Mouse (Mus musculus) olfactory bulb, adult 2 months (tissue): ENCODE results near the gene Ncan. TPM values are rescaled to one million over a fixed set of nuclear protein-coding genes. Genes with fewer than 3 reads are reported as not detected.

Source experiments
- H3K27ac ChIP-seq: fragments of 200-500 bp; 2 replicates; pipeline ENCODE4 v1.5.1; 2012; ENCODE audit warnings: low read depth, low read length; ENCODE audit not compliant: insufficient read depth
- H3K4me1 ChIP-seq: fragments of 200-500 bp; 2 replicates; pipeline ENCODE4 v1.6.1; 2012; ENCODE audit warnings: low read length; ENCODE audit not compliant: control insufficient read depth, insufficient read depth
- H3K4me3 ChIP-seq: fragments of 200-500 bp; 2 replicates; pipeline ENCODE4 v1.5.1; 2012; ENCODE audit warnings: mild to moderate bottlenecking, low read depth, low read length, moderate library complexity; ENCODE audit not compliant: insufficient read depth
- CTCF ChIP-seq: fragments of 200-500 bp; IDR thresholded peaks from 2 replicates; pipeline ENCODE4 v1.5.1; 2012; ENCODE audit warnings: low read depth, mild to moderate bottlenecking, low read length, moderate library complexity; ENCODE audit not compliant: insufficient read depth
- POLR2A ChIP-seq: fragments of 200-500 bp; IDR thresholded peaks from 2 replicates; pipeline ENCODE4 v1.6.1; 2012; ENCODE audit warnings: mild to moderate bottlenecking, low read depth, low read length, moderate library complexity; ENCODE audit not compliant: insufficient read depth
- WGBS: fragments of 180-500 bp; shearing (Covaris S2); methylation state at CpG from one replicate; pipeline ENCODE4 v1.1.7; 2018; 5-methylcytosine and 5-hydroxymethylcytosine counted together
- polyA plus RNA-seq: library from polyadenylated mRNA; stranded (reverse); fragments of >200 nt; gene quantifications from 2 replicates; pipeline ENCODE4 v1.2.4, GENCODE M21; 2012; ENCODE audit warnings: low replicate concordance; ENCODE audit not compliant: missing spikeins, insufficient read depth, insufficient read length

The Ncan gene
- polyA plus RNA-seq, 1 experiment = not detected

DNA sequence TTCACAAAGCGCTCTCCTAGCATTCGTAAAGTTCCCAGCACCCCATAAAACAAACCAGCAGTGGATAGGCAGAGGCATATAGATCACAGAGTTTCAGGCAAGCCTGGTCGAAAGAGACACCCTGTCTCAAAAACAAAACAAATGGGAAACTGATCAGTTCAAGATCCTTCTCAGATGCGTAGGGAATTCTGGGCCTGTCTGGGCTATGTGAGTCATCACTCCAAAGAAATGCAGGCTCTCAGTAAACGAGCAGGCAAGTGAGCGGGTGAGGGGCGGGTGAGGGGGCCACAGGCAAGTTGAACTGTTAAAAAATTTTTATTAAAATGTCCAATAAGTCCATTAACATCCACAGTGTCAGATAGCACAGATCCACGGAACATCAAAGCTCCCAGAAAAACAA, 27.9 kb downstream of the Ncan start:
- TF ChIP-seq CTCF = no peak
- no peak for TF ChIP-seq POLR2A
- H3K4me1 ChIP-seq = peaks cover 25% of the 10 kb centered on the region
- H3K4me3 ChIP-seq = no peak overlapping the region
- WGBS = 56% methylated on average over 8 of the region's 8 CpGs
- 0 out of 2 replicates have a peak overlapping the region, but pooled peaks have one; percentile 47 for H3K27ac ChIP-seq

DNA sequence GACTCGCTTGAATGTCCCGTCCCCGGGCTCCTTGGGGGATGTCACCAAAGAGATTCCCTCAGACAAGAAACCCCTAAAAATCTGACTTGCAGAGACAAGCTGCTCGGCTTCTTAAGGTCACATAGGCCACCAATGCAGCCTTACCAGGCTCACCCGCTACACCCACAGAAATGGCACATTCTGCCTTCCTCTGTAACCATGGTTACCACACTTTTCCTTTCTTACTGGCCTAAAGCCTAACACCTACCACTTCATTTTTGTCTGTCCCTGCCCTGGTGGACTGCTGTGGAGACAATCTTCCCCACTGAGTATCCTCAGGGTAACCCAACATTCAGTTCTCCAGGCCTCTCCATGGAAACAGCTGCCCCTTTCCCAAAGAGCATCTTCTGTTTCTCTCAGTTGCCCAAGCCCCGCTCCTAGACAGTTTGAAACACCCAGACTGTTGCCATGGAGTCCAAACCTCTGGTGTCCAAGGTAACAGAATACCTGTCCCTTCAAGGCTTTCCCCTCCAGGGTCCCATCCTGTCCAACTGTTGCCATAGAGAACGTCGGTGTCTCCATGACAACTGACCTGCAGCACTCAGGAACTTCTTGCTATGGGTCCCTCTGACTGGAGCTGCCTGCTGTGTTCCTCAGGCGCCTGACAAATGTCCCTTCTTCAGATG, 31.2 kb downstream of the Ncan start:
- Histone ChIP-seq H3K4me3 (no peak overlapping the region), H3K4me1 (peaks cover 32% of the 10 kb centered on the region), H3K27ac (no peak overlapping the region)
- TF ChIP-seq CTCF = no peak
- no peak for TF ChIP-seq POLR2A
- WGBS = 59% methylated on average over 9 of the region's 9 CpGs

DNA sequence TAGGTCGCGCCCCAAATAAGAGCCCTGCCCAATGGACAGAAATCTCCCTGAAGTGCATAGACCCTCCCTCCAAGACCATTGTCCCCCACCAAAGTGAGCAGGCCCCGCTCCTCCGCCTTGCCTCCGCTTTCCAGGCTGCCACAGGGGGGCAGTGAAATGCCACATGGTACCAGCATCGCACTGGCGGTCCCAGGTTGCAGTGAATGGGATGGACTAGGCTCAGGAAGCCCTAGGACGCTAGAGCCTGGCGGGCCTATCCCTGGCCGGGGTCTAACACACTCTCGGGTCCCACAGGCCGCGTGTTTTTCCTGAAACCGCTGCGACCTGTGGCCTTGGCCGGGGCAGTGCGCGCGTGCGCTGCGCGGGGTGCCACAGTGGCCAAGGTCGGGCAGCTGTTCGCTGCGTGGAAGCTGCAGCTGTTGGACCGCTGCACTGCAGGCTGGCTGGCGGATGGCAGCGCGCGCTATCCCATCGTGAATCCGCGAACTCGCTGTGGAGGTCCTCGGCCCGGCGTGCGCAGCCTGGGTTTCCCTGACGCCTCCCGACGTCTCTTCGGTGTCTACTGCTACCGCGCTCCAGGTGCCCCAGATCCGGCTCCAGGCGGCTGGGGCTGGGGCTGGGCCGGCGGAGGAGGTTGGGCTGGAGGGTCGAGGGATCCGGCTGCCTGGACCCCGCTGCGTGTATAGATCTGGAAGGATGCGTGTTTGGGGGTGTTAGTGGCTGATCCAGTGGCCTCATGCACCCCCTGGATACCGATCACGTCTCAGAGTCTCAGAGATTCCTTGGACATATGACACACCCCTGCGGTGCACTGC, 32.6 kb downstream of the Ncan start:
- TF ChIP-seq CTCF = peak; percentile 84; the same call in 1 of the 2 replicates
- TF ChIP-seq POLR2A = no peak
- no peak overlapping the region for H3K27ac ChIP-seq
- H3K4me3 ChIP-seq = peak overlapping the region; percentile 53
- H3K4me1 ChIP-seq = peaks cover 43% of the 10 kb centered on the region
- 6% methylated on average over 56 of the region's 56 CpGs for WGBS

DNA sequence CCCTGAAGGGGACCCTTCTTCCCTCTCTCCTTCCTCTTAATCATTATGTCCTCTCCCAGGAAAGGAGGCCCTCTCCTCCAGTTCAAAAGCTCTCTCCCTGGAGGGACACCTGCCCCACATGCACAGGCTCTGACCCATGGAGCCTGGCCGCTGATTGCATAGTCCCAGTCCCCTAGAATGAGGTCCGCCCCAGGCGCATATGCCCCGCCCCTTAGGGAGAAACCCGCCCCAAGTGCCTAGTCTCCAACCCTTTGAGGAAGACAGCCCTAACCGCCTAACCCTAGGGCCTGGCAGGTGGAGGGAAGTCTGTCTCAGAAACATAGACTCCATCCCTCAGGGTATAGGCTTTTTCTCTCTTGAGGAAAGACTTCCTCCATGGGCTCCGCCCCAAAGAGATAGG, 33.4 kb downstream of the Ncan start:
- no peak for TF ChIP-seq CTCF
- no peak for TF ChIP-seq POLR2A
- 30% methylated on average over 7 of the region's 7 CpGs for WGBS
- Histone ChIP-seq H3K27ac (no peak overlapping the region), H3K4me1 (peaks cover 44% of the 10 kb centered on the region), H3K4me3 (no peak overlapping the region)

DNA sequence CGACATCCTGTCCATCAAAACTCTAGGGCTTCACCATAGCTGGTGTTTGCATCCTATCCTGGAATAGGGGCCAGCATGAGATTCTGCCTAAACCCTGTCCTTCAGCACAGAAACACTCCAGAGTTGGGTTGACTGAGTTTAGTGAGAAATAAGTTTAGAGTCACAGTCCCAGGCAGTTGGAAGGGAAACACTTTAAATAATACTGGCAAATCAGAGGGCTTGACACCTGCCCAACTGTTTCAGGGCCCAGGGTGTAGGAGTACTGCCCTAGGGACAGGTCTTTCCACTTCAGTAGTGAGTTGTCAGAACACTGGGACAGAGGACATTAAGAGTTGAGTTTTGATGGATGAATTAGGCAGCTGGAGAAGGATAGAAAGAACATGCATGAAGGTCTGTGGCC, 34.5 kb downstream of the Ncan start:
- no peak overlapping the region for H3K27ac ChIP-seq
- H3K4me3 ChIP-seq = no peak overlapping the region
- TF ChIP-seq CTCF = no peak
- 49% methylated on average over 1 of the region's 1 CpGs for WGBS
- peaks cover 44% of the 10 kb centered on the region for H3K4me1 ChIP-seq

DNA sequence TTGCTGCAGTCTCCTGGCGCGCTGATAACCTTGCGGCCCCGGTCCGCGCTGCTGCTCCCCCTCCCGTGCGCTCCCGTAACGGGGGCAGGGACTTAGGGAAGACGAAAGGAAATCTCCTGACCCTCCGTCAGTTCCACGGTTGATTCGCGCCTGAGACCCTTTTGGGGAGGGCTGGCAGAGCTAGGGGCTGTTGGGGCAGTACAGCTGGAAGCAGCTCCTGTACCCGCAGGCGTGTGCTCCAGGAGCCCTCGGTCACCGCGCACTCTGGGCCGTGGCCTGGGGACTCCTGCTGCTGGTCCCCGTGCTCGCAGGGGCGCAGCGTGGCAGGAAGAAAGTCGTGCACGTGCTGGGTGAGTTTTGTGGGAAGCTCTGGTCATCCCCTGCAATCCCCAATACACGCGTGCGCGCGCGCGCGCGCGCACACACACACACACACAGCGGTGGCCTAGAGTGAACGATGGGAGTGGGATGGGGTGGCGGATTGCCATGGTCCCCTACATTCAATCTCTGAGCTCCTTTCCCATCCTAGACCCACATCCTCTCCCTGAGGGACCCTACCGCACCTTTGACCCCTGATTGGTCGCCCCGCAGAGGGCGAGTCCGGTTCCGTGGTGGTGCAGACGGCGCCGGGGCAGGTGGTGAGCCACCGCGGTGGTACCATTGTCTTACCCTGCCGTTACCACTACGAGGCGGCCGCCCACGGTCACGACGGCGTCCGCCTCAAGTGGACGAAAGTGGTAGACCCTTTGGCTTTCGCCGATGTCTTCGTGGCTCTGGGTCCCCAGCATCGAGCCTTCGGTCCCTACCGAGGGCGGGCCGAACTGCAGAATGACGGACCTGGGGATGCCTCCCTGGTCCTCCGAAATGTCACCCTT, 36.2 kb downstream of the Ncan start:
- H3K4me1 ChIP-seq = peaks cover 36% of the 10 kb centered on the region
- WGBS = 3% methylated on average over 71 of the region's 71 CpGs
- TF ChIP-seq POLR2A = no peak
- no peak for TF ChIP-seq CTCF
- H3K4me3 ChIP-seq = peak overlapping the region; percentile 56
- no peak overlapping the region for H3K27ac ChIP-seq

DNA sequence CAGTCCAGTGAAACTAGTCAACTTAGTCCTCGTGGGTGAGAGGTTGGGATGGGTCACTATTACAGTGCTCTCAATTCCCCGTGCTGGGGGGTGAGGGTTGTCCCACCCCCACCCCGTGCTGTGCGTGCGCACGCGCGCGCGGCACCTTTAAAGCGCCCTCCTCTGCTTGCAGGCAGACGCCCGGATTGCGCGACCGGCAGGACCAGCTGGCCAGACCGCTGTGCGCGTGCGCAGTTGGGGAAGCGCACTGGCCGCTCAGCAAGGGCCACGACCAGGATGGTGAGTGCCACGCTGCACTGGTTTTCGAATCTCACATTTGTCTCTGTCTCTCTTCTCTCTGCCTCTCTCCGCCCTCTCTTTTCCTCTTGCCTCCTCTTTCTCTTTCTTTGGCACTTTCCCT, 37.4 kb downstream of the Ncan start, which contains the start of gene Hapln4:
Hapln4 (plus strand) TSS at position 173 of the 400 bp plus-strand sequence.
- TF ChIP-seq CTCF = no peak
- no peak for TF ChIP-seq POLR2A
- no peak within 1 kb of the TSS for H3K27ac ChIP-seq
- peaks cover 26% of the 10 kb centered on the region for H3K4me1 ChIP-seq
- 2% methylated on average over 26 of the region's 26 CpGs for WGBS
- H3K4me3 ChIP-seq = peak within 1 kb of the TSS; percentile 56

DNA sequence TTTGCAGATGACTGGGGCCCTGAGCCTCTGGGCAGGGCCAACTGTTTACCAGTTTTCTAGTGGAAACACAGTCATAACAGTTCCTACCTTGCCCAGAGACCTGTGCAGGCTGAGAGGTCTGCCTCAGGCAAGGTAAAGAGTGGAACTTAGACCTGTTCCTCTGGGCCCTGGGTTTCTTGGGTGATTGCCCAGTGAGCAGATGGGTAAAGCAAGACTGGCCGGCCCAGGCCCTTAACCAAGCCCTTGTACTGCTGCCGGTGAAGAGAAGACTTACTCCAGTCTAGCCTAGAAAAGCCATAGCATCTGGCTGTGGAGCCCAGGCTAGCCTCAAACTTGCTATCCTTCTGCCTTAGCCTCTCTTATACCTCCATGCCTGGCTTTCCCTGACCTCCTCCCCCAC, 38.7 kb downstream of the Ncan start:
- H3K27ac ChIP-seq = no peak overlapping the region
- H3K4me3 ChIP-seq = no peak overlapping the region
- no peak for TF ChIP-seq POLR2A
- TF ChIP-seq CTCF = no peak
- peaks cover 21% of the 10 kb centered on the region for H3K4me1 ChIP-seq
- WGBS = 76% methylated on average over 2 of the region's 2 CpGs

DNA sequence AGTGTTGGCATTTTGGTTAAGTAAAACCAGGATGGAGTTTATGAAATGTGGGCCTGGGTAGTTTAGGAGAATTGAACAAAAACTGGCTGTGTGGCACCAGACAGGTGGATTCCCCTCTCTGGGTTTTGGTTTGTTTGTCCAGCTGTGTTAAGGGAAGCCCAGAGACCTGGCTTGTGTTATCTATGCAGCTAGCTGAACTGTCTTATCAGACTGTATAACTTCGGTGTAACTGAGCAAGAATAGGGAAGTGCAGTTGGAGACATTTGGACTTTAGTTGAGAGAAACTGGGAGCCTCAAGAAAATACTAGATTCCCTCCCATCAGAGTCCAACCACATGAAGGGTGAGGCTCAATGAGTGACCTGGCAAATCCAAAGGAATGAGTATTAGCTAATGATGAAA, 47.0 kb downstream of the Ncan start:
- H3K27ac ChIP-seq = no peak overlapping the region
- WGBS = 92% methylated on average over 1 of the region's 1 CpGs
- no peak overlapping the region for H3K4me3 ChIP-seq
- TF ChIP-seq POLR2A = no peak
- no peak for TF ChIP-seq CTCF
- H3K4me1 ChIP-seq = peaks cover 3% of the 10 kb centered on the region; the same call in 1 of the 2 replicates
